Mouse (Mus musculus): ENCODE results near the gene Slc7a8. TPM values are rescaled to one million over a fixed set of nuclear protein-coding genes. Genes with fewer than 3 reads are reported as not detected.

The Slc7a8 gene
- total RNA-seq, 2 experiments from 2014 or later = 53.9 to 60.2 TPM

GRCm38 (mm10) chr14:54747942-54748917 is 33.5 kb downstream of the Slc7a8 start:
- intact Hi-C loops (cut with DNase I) = no loop called here
- DNase-seq (ENCODE audit: low spot score in 2 of 2) = no peak

- intact Hi-C loops (cut with DNase I) = no loop called here
- DNase-seq (ENCODE audit: low spot score in 2 of 2) = no peak
Measured at GRCm38 (mm10) chr14:54746038-54746437, 35.7 kb downstream of the Slc7a8 start.

GRCm38 (mm10) chr14:54744473-54744872 is 37.3 kb downstream of the Slc7a8 start:
- no peak for DNase-seq (ENCODE audit: low spot score in 2 of 2)
- intact Hi-C loops (cut with DNase I) = no loop called here

GRCm38 (mm10) chr14:54742375-54742774 is 39.4 kb downstream of the Slc7a8 start:
- intact Hi-C loops (cut with DNase I) = no loop called here
- DNase-seq (ENCODE audit: low spot score in 2 of 2) = no peak

GRCm38 (mm10) chr14:54741721-54742120 is 40.0 kb downstream of the Slc7a8 start:
- intact Hi-C loops (cut with DNase I) = no loop called here
- DNase-seq (ENCODE audit: low spot score in 2 of 2) = no peak

GRCm38 (mm10) chr14:54737634-54738033 is 44.1 kb downstream of the Slc7a8 start:
- intact Hi-C loops (cut with DNase I) = no loop called here

GRCm38 (mm10) chr14:54736555-54737552 is 44.9 kb downstream of the Slc7a8 start:
- intact Hi-C loops (cut with DNase I) = no loop called here
- DNase-seq (ENCODE audit: low spot score in 2 of 2) = peak; percentile 57 to 87

More at GRCm38 (mm10) chr14:54737634-54738033, 44.1 kb downstream of the Slc7a8 start:
- no peak for DNase-seq (ENCODE audit: low spot score in 2 of 2)

- intact Hi-C loops (cut with DNase I) = no loop called here
- DNase-seq (ENCODE audit: low spot score in 2 of 2) = no peak
Measured at GRCm38 (mm10) chr14:54735221-54735620, 46.5 kb downstream of the Slc7a8 start.

- DNase-seq (ENCODE audit: low spot score in 2 of 2) = peak in 1 of 2 experiments; percentile 81
- intact Hi-C loops (cut with DNase I) = no loop called here
Measured at GRCm38 (mm10) chr14:54734004-54734403, 47.7 kb downstream of the Slc7a8 start.

GRCm38 (mm10) chr14:54732206-54732605 is 49.5 kb downstream of the Slc7a8 start:
- peak in 1 of 2 experiments; percentile 57 for DNase-seq (ENCODE audit: low spot score in 2 of 2)

GRCm38 (mm10) chr14:54730305-54730704 is 51.4 kb downstream of the Slc7a8 start:
- intact Hi-C loops (cut with DNase I) = no loop called here
- peak; percentile 50 to 78 for DNase-seq (ENCODE audit: low spot score in 2 of 2)

More at GRCm38 (mm10) chr14:54732206-54732605, 49.5 kb downstream of the Slc7a8 start:
- intact Hi-C loops (cut with DNase I) = no loop called here

GRCm38 (mm10) chr14:54728823-54729653 is 52.7 kb downstream of the Slc7a8 start:
- intact Hi-C loops (cut with DNase I) = loop anchor here (2.0 kb wide), 1 partner anchor 52 kb away; the partner anchor contains the start of gene Slc7a8
- peak in 1 of 2 experiments; percentile 81 for DNase-seq (ENCODE audit: low spot score in 2 of 2)

GRCm38 (mm10) chr14:54727565-54727964 is 54.2 kb downstream of the Slc7a8 start:
- intact Hi-C loops (cut with DNase I) = no loop called here

GRCm38 (mm10) chr14:54724049-54724448 is 57.7 kb downstream of the Slc7a8 start:
- DNase-seq (ENCODE audit: low spot score in 2 of 2) = no peak
- intact Hi-C loops (cut with DNase I) = no loop called here

More at GRCm38 (mm10) chr14:54727565-54727964, 54.2 kb downstream of the Slc7a8 start:
- no peak for DNase-seq (ENCODE audit: low spot score in 2 of 2)

- DNase-seq (ENCODE audit: low spot score in 2 of 2) = no peak
Measured at GRCm38 (mm10) chr14:54721711-54722110, 60.0 kb downstream of the Slc7a8 start.

GRCm38 (mm10) chr14:54720654-54721350 is 60.9 kb downstream of the Slc7a8 start:
- no peak for DNase-seq (ENCODE audit: low spot score in 2 of 2)
- intact Hi-C loops (cut with DNase I) = no loop called here

More at GRCm38 (mm10) chr14:54721711-54722110, 60.0 kb downstream of the Slc7a8 start:
- intact Hi-C loops (cut with DNase I) = no loop called here

- intact Hi-C loops (cut with DNase I) = no loop called here
- no peak for DNase-seq (ENCODE audit: low spot score in 2 of 2)
Measured at GRCm38 (mm10) chr14:54720041-54720440, 61.7 kb downstream of the Slc7a8 start.

- intact Hi-C loops (cut with DNase I) = no loop called here
- DNase-seq (ENCODE audit: low spot score in 2 of 2) = no peak
Measured at GRCm38 (mm10) chr14:54715402-54715801, 66.3 kb downstream of the Slc7a8 start.

Measured in left cerebral cortex, postnatal 25 days (tissue).